Mouse (Mus musculus): ENCODE measurements around the gene Lekr1. TPM values are rescaled to one million over a fixed set of nuclear protein-coding genes. Genes with fewer than 3 reads are reported as not detected.
"Not testable (repeated sequence)": the region's sequence is repeated elsewhere in the genome, so short reads cannot be mapped to it uniquely, and the experiment has no call there.

Gene Lekr1
- total RNA-seq, 2 experiments from 2014 or later, result 3.6 to 4.3 TPM

- not testable (repeated sequence) for DNase-seq
Observed at GRCm38 (mm10) chr3:65769666-65770065, 103.6 kb downstream of the Lekr1 start.

- DNase-seq, result no peak
Observed at GRCm38 (mm10) chr3:65773910-65774309, 107.9 kb downstream of the Lekr1 start.

- DNase-seq, result no peak
Observed at GRCm38 (mm10) chr3:65775096-65775495, 109.1 kb downstream of the Lekr1 start.

- no peak for DNase-seq
Observed at GRCm38 (mm10) chr3:65782246-65782645, 116.2 kb downstream of the Lekr1 start.

- DNase-seq, result no peak
Observed at GRCm38 (mm10) chr3:65790076-65790685, 124.2 kb downstream of the Lekr1 start.

GRCm38 (mm10) chr3:65793561-65793960 lies 127.5 kb downstream of the Lekr1 start:
- no peak for DNase-seq

GRCm38 (mm10) chr3:65794711-65795110 lies 128.7 kb downstream of the Lekr1 start:
- no peak for DNase-seq

- no peak for DNase-seq
Observed at GRCm38 (mm10) chr3:65797345-65798137, 131.5 kb downstream of the Lekr1 start.

- no peak for DNase-seq
Observed at GRCm38 (mm10) chr3:65800962-65801361, 134.9 kb downstream of the Lekr1 start.

GRCm38 (mm10) chr3:65802185-65802584 lies 136.2 kb downstream of the Lekr1 start:
- no peak for DNase-seq

GRCm38 (mm10) chr3:65802868-65803267 lies 136.8 kb downstream of the Lekr1 start:
- DNase-seq, result peak; percentile 8

- DNase-seq, result no peak
Observed at GRCm38 (mm10) chr3:65814881-65815280, 148.9 kb downstream of the Lekr1 start.

- no peak for DNase-seq
Observed at GRCm38 (mm10) chr3:65816012-65816411, 150.0 kb downstream of the Lekr1 start.

GRCm38 (mm10) chr3:65818597-65818996 lies 152.6 kb downstream of the Lekr1 start:
- no peak for DNase-seq

GRCm38 (mm10) chr3:65819841-65820240 lies 153.8 kb downstream of the Lekr1 start:
- no peak for DNase-seq

- no peak for DNase-seq
Observed at GRCm38 (mm10) chr3:65824886-65825285, 158.9 kb downstream of the Lekr1 start.

- DNase-seq, result no peak
Observed at GRCm38 (mm10) chr3:65826716-65827115, 160.7 kb downstream of the Lekr1 start.

- no peak for DNase-seq
Observed at GRCm38 (mm10) chr3:65827400-65827799, 161.4 kb downstream of the Lekr1 start.

- peak; percentile 28 for DNase-seq
Observed at GRCm38 (mm10) chr3:65828020-65828419, 162.0 kb downstream of the Lekr1 start.

- peak; percentile 87 for DNase-seq
Observed at GRCm38 (mm10) chr3:65829230-65829629, 163.2 kb downstream of the Lekr1 start.

GRCm38 (mm10) chr3:65829943-65830483 lies 164.0 kb downstream of the Lekr1 start:
- no peak for DNase-seq

- peak; percentile 27 for DNase-seq
Observed at GRCm38 (mm10) chr3:65830801-65831200, 164.8 kb downstream of the Lekr1 start.

- no peak for DNase-seq
Observed at GRCm38 (mm10) chr3:65832398-65832797, 166.4 kb downstream of the Lekr1 start.

GRCm38 (mm10) chr3:65836435-65836834 lies 170.4 kb downstream of the Lekr1 start:
- no peak for DNase-seq
